Mouse (Mus musculus): ENCODE results near the gene Zfp287. TPM values are rescaled to one million over a fixed set of nuclear protein-coding genes. Genes with fewer than 3 reads are reported as not detected.

The Zfp287 gene
- polyA plus RNA-seq, 1 experiment, result 13.6 TPM

DNA sequence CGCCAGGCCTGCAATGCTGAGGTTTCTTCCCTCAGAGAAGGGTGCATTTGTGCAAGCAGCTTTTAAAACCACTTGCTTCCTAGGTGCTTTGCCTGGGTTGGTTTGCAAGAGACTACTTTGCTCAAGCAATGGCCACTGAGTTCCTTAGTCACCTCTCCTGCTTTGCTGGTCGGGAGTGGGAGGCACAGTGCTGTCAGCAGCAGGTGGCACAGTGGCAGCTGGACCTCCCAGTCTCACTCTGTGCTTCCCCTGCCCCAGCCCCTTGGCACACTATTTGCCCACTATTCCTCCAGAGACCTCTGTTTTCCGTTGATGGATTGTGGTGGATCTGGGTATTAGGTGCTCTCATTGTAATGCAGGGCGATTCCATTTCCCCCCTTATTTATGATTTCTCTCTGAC is 16.4 kb upstream of the Zfp287 start:
- no peak overlapping the region for H3K27ac ChIP-seq (ENCODE audit: insufficient read depth, low read length)
- no peak for TF ChIP-seq POLR2A (IDR thresholded peaks at IDR 0.05; ENCODE audit: extremely low read depth, insufficient read depth, low read length)
- TF ChIP-seq CTCF (IDR thresholded peaks at IDR 0.05; ENCODE audit: extremely low read depth, insufficient read depth, low read length), result no peak

DNA sequence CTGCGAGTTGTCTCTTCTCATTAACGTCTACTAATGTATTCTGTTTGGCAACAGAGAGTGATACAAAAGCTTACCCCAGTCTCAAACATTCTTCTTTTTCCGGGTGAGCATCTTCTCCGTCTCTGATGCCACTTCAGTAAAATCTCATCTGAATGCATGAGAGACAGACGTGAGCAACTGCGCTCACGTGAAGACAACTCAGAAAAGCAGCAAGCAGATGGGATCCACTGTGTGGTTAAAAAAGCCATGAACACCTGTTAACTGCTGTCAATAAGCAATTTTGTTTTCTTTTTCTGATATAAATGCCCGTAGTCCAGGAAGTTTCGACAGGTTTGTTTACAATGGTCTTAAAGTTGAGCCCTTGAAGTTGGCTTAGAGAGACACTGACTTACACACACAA is 15.5 kb upstream of the Zfp287 start:
- H3K4me3 ChIP-seq (ENCODE audit: insufficient read depth, low read length), result no peak overlapping the region
- H3K4me1 ChIP-seq (ENCODE audit: control insufficient read depth, insufficient read depth, low read length), result no peaks in the 10 kb centered on the region; the same call in 1 of the 2 replicates
- TF ChIP-seq POLR2A (IDR thresholded peaks at IDR 0.05; ENCODE audit: extremely low read depth, insufficient read depth, low read length) (no peak), CTCF (IDR thresholded peaks at IDR 0.05; ENCODE audit: extremely low read depth, insufficient read depth, low read length) (no peak)
- no peak overlapping the region for H3K27ac ChIP-seq (ENCODE audit: insufficient read depth, low read length)

More for the DNA sequence above, 16.4 kb upstream of the Zfp287 start:
- H3K4me3 ChIP-seq (ENCODE audit: insufficient read depth, low read length), result no peak overlapping the region
- no peaks in the 10 kb centered on the region; the same call in 1 of the 2 replicates for H3K4me1 ChIP-seq (ENCODE audit: control insufficient read depth, insufficient read depth, low read length)

DNA sequence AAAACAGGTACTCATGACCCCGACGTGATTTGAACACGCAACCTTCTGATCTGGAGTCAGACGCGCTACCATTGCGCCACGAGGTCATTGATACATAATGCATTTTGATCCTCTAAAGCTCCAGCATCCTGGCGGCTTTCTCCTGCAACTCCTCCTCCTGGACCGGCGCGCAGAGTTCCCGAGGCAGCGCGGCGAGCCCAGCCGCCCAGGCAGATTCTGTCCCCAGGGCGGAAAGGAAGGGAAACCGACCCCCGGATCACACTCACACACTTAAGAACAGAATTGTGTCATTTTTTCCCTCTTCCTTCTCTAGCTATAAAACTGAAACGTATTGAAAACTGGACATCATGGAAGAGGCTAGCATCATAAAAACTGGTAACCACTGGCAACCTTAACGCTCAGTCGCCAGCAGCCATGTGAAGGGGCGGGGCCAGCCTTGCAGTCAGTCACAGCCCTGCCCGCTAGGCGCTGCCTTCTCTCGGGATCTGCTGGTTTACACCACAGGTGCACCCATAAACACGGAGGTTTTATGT is 14.4 kb upstream of the Zfp287 start:
- TF ChIP-seq POLR2A (IDR thresholded peaks at IDR 0.05; ENCODE audit: extremely low read depth, insufficient read depth, low read length) (no peak), CTCF (IDR thresholded peaks at IDR 0.05; ENCODE audit: extremely low read depth, insufficient read depth, low read length) (peak; percentile 22; the same call in 1 of the 2 replicates)
- Histone ChIP-seq H3K4me3 (ENCODE audit: insufficient read depth, low read length) (peak overlapping the region; percentile 46), H3K27ac (ENCODE audit: insufficient read depth, low read length) (no peak overlapping the region), H3K4me1 (ENCODE audit: control insufficient read depth, insufficient read depth, low read length) (no peaks in the 10 kb centered on the region; the same call in 1 of the 2 replicates)

GRCm38 (mm10) chr11:62744103-62744502 is 12.4 kb upstream of the Zfp287 start:
- TF ChIP-seq POLR2A (IDR thresholded peaks at IDR 0.05; ENCODE audit: extremely low read depth, insufficient read depth, low read length) (no peak), CTCF (IDR thresholded peaks at IDR 0.05; ENCODE audit: extremely low read depth, insufficient read depth, low read length) (peak; percentile 95)
- H3K27ac ChIP-seq (ENCODE audit: insufficient read depth, low read length), result no peak overlapping the region
- H3K4me3 ChIP-seq (ENCODE audit: insufficient read depth, low read length), result no peak overlapping the region
- H3K4me1 ChIP-seq (ENCODE audit: control insufficient read depth, insufficient read depth, low read length), result no peaks in the 10 kb centered on the region; the same call in 1 of the 2 replicates

DNA sequence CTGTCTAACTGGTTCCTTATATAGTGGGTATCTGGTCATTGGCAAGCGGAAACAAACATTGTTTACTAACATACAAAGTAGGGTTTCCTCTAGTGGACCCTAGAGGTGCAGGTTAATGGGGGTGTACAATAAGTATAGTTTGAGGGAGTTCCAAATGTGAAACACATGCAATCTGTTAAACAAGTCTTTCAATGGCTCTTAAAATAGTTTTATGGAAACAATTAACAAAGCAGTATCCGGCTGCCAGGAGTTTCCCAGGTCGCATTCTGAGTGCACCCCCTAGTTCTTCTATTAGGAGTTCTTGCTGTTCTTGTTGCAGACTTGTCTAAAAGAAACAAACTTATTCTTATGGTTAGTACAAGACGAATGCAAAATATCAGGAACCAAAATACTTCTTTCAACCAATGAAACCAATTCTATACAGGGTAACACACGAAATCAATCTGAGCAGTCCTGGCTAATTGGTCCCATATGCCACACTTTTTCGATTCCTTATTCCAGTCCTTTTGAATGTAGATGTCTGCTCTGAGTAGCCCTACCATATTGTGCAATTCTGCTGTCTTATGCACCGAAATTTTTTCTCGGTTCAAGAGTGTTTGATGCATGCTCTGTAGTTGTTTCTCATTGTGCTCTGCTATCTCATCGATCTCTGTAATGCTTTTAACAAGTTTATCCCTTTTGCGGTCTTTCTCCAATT is 10.7 kb upstream of the Zfp287 start:
- H3K27ac ChIP-seq (ENCODE audit: insufficient read depth, low read length), result no peak overlapping the region

DNA sequence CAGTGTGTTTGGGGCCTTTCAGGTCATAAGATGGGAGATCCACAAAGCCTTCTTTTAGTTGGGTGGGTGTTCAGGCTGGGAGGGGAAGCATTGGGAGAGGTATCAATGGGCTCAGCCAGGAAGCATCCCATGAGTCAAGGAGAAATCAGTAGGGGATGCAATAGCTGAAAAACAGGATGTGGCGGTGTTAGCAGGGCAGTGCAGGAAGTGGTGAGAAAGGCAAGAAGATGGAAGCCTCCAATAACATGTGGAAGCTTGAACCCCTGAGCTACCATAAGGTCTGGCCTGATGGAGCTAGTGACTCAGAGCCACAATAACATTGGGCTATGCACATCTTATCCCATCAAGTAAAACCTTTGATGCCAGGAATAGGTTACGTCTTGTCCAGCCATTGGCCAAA is 9.5 kb upstream of the Zfp287 start:
- Histone ChIP-seq H3K4me1 (ENCODE audit: control insufficient read depth, insufficient read depth, low read length) (no peaks in the 10 kb centered on the region), H3K4me3 (ENCODE audit: insufficient read depth, low read length) (no peak overlapping the region), H3K27ac (ENCODE audit: insufficient read depth, low read length) (no peak overlapping the region)
- no peak for TF ChIP-seq CTCF (IDR thresholded peaks at IDR 0.05; ENCODE audit: extremely low read depth, insufficient read depth, low read length)
- no peak for TF ChIP-seq POLR2A (IDR thresholded peaks at IDR 0.05; ENCODE audit: extremely low read depth, insufficient read depth, low read length)

More for the DNA sequence above, 10.7 kb upstream of the Zfp287 start:
- no peak overlapping the region for H3K4me3 ChIP-seq (ENCODE audit: insufficient read depth, low read length)
- no peak for TF ChIP-seq POLR2A (IDR thresholded peaks at IDR 0.05; ENCODE audit: extremely low read depth, insufficient read depth, low read length)
- no peak for TF ChIP-seq CTCF (IDR thresholded peaks at IDR 0.05; ENCODE audit: extremely low read depth, insufficient read depth, low read length)
- H3K4me1 ChIP-seq (ENCODE audit: control insufficient read depth, insufficient read depth, low read length), result no peaks in the 10 kb centered on the region; the same call in 1 of the 2 replicates

DNA sequence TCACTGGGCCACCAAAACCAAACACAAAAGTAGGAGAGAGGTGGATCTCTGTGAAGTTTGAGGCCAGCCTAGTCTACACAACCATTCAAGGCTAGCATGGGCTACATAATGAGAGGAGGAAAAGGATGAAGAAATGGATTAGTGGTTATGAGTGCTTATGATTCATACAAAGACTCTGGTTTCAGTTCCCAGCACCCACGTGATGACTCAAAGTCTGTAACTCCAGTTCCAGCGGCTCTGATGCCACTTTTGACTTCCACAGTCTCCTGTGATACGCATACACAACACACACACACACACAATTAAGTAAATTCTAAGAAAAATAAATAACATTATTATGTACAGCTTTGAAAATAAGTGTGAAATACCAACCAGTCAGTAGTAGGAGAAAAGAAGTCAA is 960 bp upstream of the Zfp287 start:
- H3K4me1 ChIP-seq (ENCODE audit: control insufficient read depth, insufficient read depth, low read length), result peaks cover 4% of the 10 kb centered on the region; the same call in 1 of the 2 replicates
- no peak overlapping the region for H3K4me3 ChIP-seq (ENCODE audit: insufficient read depth, low read length)
- H3K27ac ChIP-seq (ENCODE audit: insufficient read depth, low read length), result no peak overlapping the region
- no peak for TF ChIP-seq CTCF (IDR thresholded peaks at IDR 0.05; ENCODE audit: extremely low read depth, insufficient read depth, low read length)
- TF ChIP-seq POLR2A (IDR thresholded peaks at IDR 0.05; ENCODE audit: extremely low read depth, insufficient read depth, low read length), result no peak

- TF ChIP-seq CTCF (IDR thresholded peaks at IDR 0.05; ENCODE audit: extremely low read depth, insufficient read depth, low read length) (no peak), POLR2A (IDR thresholded peaks at IDR 0.05; ENCODE audit: extremely low read depth, insufficient read depth, low read length) (no peak)
- H3K4me3 ChIP-seq (ENCODE audit: insufficient read depth, low read length), result peak overlapping the region; percentile 94
- peaks cover 4% of the 10 kb centered on the region; the same call in 1 of the 2 replicates for H3K4me1 ChIP-seq (ENCODE audit: control insufficient read depth, insufficient read depth, low read length)
- H3K27ac ChIP-seq (ENCODE audit: insufficient read depth, low read length), result 0 out of 2 replicates have a peak overlapping the region, but pooled peaks have one; percentile 9
These were observed 300 bp upstream of the Zfp287 start for GRCm38 (mm10) chr11:62732022-62732387.

GRCm38 (mm10) chr11:62728276-62728675 is 3.4 kb downstream of the Zfp287 start:
- Histone ChIP-seq H3K4me3 (ENCODE audit: insufficient read depth, low read length) (no peak overlapping the region), H3K27ac (ENCODE audit: insufficient read depth, low read length) (no peak overlapping the region), H3K4me1 (ENCODE audit: control insufficient read depth, insufficient read depth, low read length) (peaks cover 4% of the 10 kb centered on the region; the same call in 1 of the 2 replicates)
- no peak for TF ChIP-seq CTCF (IDR thresholded peaks at IDR 0.05; ENCODE audit: extremely low read depth, insufficient read depth, low read length)
- TF ChIP-seq POLR2A (IDR thresholded peaks at IDR 0.05; ENCODE audit: extremely low read depth, insufficient read depth, low read length), result no peak

DNA sequence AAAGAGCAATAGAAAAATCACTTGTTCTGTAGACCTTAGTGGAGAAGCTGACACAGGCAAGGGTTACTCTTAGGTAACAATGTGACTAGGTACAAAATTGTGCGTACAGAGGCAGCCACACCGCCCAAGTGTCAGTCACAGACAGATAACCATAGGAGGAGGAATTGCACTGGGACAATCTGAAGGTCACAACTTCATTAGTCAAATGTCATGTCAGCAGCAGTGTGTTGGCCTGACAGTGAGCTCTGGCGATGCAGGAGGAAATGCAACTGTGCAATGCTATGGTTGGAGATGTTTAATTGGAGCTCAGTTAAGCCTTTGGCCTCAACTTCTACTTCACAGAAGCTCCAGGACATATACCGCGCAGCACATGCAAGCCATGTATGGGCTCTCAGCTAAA is 21.0 kb downstream of the Zfp287 start:
- Histone ChIP-seq H3K27ac (ENCODE audit: insufficient read depth, low read length) (no peak overlapping the region), H3K4me1 (ENCODE audit: control insufficient read depth, insufficient read depth, low read length) (no peaks in the 10 kb centered on the region), H3K4me3 (ENCODE audit: insufficient read depth, low read length) (no peak overlapping the region)
- TF ChIP-seq CTCF (IDR thresholded peaks at IDR 0.05; ENCODE audit: extremely low read depth, insufficient read depth, low read length) (no peak), POLR2A (IDR thresholded peaks at IDR 0.05; ENCODE audit: extremely low read depth, insufficient read depth, low read length) (no peak)
